Mouse (Mus musculus): ENCODE results near the gene Phf3. TPM values are rescaled to one million over a fixed set of nuclear protein-coding genes. Genes with fewer than 3 reads are reported as not detected.

Phf3 gene
- polyA plus RNA-seq, 1 experiment from 2014 or later: 15.3 TPM

DNA sequence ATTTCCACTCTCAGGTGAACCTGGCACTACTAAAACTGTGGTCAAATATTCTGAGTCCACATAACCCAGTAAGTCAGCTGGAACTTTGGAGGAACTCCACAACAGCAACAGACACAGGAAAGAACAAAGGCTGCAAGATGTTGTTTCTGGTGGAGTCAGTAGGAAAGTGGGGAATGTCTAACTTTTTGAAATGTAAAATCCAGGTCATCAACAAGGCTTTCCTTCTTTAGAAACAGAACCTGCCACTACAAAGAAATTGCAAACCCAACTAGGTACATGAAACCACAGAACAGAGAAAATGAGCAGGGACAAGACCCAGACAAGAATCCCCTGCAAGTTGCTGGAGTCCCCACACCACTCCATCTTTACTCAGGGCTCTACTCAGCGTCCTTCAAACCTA lies 26.0 kb downstream of the Phf3 start:
- no peaks in the 10 kb centered on the region for H3K36me3 ChIP-seq (ENCODE audit: control insufficient read depth, insufficient read depth)
- no peaks in the 10 kb centered on the region for H3K9me3 ChIP-seq (ENCODE audit: control insufficient read depth)
- H3K4me2 ChIP-seq (replicated peaks; ENCODE audit: low read depth): no peak overlapping the region
- no peak overlapping the region for H3K4me3 ChIP-seq (ENCODE audit: low read depth, low read length)
- no peak overlapping the region for H3K27ac ChIP-seq (ENCODE audit: low read depth, low read length)
- 35% methylated on average over 1 of the region's 1 CpGs for WGBS
- no peaks in the 10 kb centered on the region for H3K4me1 ChIP-seq (replicated peaks; ENCODE audit: control insufficient read depth, insufficient read depth, low read length)
- no peaks in the 10 kb centered on the region for H3K27me3 ChIP-seq (replicated peaks; ENCODE audit: control insufficient read depth, insufficient read depth, low read length)
- no peak for ATAC-seq
- no peak for TF ChIP-seq CTCF (IDR thresholded peaks at IDR 0.05; ENCODE audit: low read depth)
- no peak overlapping the region for H3K9ac ChIP-seq (ENCODE audit: low read depth, low read length)

DNA sequence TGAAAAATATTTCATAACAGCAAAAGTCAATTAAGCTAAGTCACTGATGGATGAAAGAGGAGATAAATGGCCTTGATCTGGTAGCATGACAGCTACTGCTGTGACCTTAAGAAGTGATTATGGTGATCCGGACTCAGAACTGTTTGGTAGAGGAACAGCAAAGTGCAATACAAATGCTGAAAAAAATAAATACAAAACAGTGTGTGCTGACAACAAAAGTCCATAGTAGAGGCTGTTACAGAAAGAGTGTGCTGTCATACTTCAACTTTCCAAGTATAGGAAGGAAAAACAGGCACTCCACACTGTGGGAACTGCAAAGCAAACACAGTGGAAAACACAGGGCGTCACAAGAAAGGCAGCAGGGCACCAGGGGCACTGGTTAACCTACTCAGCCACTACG lies 34.1 kb downstream of the Phf3 start:
- no peak for ATAC-seq
- H3K4me3 ChIP-seq (ENCODE audit: low read depth, low read length): no peak overlapping the region
- H3K9ac ChIP-seq (ENCODE audit: low read depth, low read length): no peak overlapping the region
- no peak for TF ChIP-seq CTCF (IDR thresholded peaks at IDR 0.05; ENCODE audit: low read depth)
- no peaks in the 10 kb centered on the region for H3K9me3 ChIP-seq (ENCODE audit: control insufficient read depth)
- no peaks in the 10 kb centered on the region for H3K27me3 ChIP-seq (replicated peaks; ENCODE audit: control insufficient read depth, insufficient read depth, low read length)
- no peak overlapping the region for H3K4me2 ChIP-seq (replicated peaks; ENCODE audit: low read depth)
- no peaks in the 10 kb centered on the region for H3K4me1 ChIP-seq (replicated peaks; ENCODE audit: control insufficient read depth, insufficient read depth, low read length)
- no peak overlapping the region for H3K27ac ChIP-seq (ENCODE audit: low read depth, low read length)
- WGBS: 71% methylated on average over 3 of the region's 3 CpGs
- H3K36me3 ChIP-seq (ENCODE audit: control insufficient read depth, insufficient read depth): no peaks in the 10 kb centered on the region; the same call in 1 of the 2 replicates

DNA sequence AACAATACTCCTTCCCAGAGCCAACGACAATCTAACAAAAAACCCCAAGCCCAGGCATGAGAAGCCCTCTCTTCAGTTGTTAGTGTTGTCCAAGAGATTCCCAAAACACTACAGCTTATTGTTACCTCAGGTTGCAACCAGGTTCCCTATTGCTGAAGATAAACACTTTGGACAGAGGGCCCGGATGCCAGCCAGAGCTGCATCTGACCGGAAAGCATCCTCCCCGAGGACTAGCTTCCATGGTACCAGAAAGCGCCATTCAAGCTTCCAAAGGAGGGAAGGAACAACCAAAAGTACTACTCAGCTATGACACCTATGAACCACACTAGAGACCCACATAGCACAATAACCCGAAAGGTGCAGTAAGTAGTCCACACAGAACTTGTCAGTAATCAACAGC lies 38.2 kb downstream of the Phf3 start:
- no peak for TF ChIP-seq CTCF (IDR thresholded peaks at IDR 0.05; ENCODE audit: low read depth)
- WGBS: 90% methylated on average over 6 of the region's 6 CpGs
- H3K36me3 ChIP-seq (ENCODE audit: control insufficient read depth, insufficient read depth): peaks cover 14% of the 10 kb centered on the region
- no peak for ATAC-seq
- H3K4me2 ChIP-seq (replicated peaks; ENCODE audit: low read depth): no peak overlapping the region
- H3K27me3 ChIP-seq (replicated peaks; ENCODE audit: control insufficient read depth, insufficient read depth, low read length): no peaks in the 10 kb centered on the region
- no peaks in the 10 kb centered on the region for H3K9me3 ChIP-seq (ENCODE audit: control insufficient read depth)
- H3K4me3 ChIP-seq (ENCODE audit: low read depth, low read length): no peak overlapping the region
- H3K27ac ChIP-seq (ENCODE audit: low read depth, low read length): no peak overlapping the region
- H3K9ac ChIP-seq (ENCODE audit: low read depth, low read length): no peak overlapping the region
- no peaks in the 10 kb centered on the region for H3K4me1 ChIP-seq (replicated peaks; ENCODE audit: control insufficient read depth, insufficient read depth, low read length)

DNA sequence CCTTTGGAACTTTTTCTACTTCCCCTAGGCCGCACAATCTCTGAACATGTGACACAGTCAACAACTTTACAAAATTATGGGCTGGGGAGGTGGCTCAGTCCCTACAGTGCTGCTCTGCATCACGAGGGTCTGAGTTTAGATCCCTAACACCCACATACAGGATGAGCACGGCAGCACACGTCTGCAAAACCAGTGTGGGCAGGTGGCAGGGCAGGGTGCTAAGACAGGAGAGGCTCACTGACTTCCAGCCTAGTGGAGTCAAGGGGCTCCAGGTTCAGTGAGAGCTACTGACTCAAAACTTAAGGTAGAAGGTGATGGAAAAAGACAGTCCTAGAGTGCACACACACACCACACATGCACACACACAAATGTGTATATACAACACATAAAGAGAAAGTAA lies 40.9 kb downstream of the Phf3 start:
- Histone ChIP-seq H3K4me1 (replicated peaks; ENCODE audit: control insufficient read depth, insufficient read depth, low read length) (no peaks in the 10 kb centered on the region), H3K27me3 (replicated peaks; ENCODE audit: control insufficient read depth, insufficient read depth, low read length) (no peaks in the 10 kb centered on the region), H3K4me2 (replicated peaks; ENCODE audit: low read depth) (no peak overlapping the region), H3K27ac (ENCODE audit: low read depth, low read length) (no peak overlapping the region), H3K4me3 (ENCODE audit: low read depth, low read length) (no peak overlapping the region), H3K9me3 (ENCODE audit: control insufficient read depth) (no peaks in the 10 kb centered on the region), H3K9ac (ENCODE audit: low read depth, low read length) (no peak overlapping the region), H3K36me3 (ENCODE audit: control insufficient read depth, insufficient read depth) (peaks cover 22% of the 10 kb centered on the region)
- no peak for ATAC-seq
- no peak for TF ChIP-seq CTCF (IDR thresholded peaks at IDR 0.05; ENCODE audit: low read depth)
- 80% methylated on average over 4 of the region's 4 CpGs for WGBS

DNA sequence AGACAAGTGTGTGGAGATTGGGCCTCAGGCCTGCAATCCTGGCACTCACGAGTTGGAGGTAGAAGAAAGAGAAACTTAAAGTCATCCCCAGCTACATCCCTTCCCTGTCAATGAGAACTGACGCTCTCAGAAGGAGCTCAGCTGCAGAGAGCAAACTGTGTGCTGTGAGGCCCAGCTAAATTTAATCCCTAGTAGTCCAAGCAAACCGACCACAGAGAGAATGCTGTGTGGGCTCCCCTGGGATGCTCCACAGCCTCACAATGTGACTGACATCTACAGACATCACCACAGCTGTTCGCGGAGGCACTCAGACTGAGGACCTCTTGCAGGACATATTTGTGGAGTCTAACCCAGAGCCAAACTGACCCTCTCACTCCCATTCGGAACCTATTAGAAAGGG lies 54.3 kb downstream of the Phf3 start:
- H3K9ac ChIP-seq (ENCODE audit: low read depth, low read length): no peak overlapping the region
- H3K4me2 ChIP-seq (replicated peaks; ENCODE audit: low read depth): no peak overlapping the region
- H3K4me1 ChIP-seq (replicated peaks; ENCODE audit: control insufficient read depth, insufficient read depth, low read length): no peaks in the 10 kb centered on the region
- no peak overlapping the region for H3K4me3 ChIP-seq (ENCODE audit: low read depth, low read length)
- H3K27ac ChIP-seq (ENCODE audit: low read depth, low read length): no peak overlapping the region
- H3K9me3 ChIP-seq (ENCODE audit: control insufficient read depth): no peaks in the 10 kb centered on the region
- 88% methylated on average over 6 of the region's 6 CpGs for WGBS
- ATAC-seq: no peak
- H3K27me3 ChIP-seq (replicated peaks; ENCODE audit: control insufficient read depth, insufficient read depth, low read length): no peaks in the 10 kb centered on the region
- peaks cover 28% of the 10 kb centered on the region for H3K36me3 ChIP-seq (ENCODE audit: control insufficient read depth, insufficient read depth)
- TF ChIP-seq CTCF (IDR thresholded peaks at IDR 0.05; ENCODE audit: low read depth): no peak

DNA sequence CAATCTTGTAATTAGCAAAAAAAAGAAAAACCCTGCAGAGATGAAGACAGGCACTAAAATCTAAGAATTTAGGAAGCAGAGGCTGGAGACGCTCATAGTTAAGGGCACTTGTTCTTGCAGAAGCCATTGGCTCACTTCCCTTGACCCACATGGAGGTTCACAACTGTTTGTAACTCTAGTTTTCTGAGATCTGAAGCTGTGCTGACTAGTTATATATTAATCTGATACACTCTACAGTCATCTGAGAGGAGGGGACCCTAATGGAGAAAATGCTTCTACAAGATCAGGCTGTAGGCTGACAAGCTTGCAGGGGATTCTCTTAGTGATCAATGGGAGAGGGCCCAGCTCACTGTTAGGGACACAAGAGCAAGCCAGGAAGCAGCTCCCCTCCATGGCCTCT lies 58.1 kb downstream of the Phf3 start:
- no peak overlapping the region for H3K4me3 ChIP-seq (ENCODE audit: low read depth, low read length)
- no peaks in the 10 kb centered on the region for H3K27me3 ChIP-seq (replicated peaks; ENCODE audit: control insufficient read depth, insufficient read depth, low read length)
- H3K4me1 ChIP-seq (replicated peaks; ENCODE audit: control insufficient read depth, insufficient read depth, low read length): no peaks in the 10 kb centered on the region
- H3K36me3 ChIP-seq (ENCODE audit: control insufficient read depth, insufficient read depth): peaks cover 55% of the 10 kb centered on the region
- no peaks in the 10 kb centered on the region for H3K9me3 ChIP-seq (ENCODE audit: control insufficient read depth)
- H3K4me2 ChIP-seq (replicated peaks; ENCODE audit: low read depth): no peak overlapping the region
- no peak for ATAC-seq
- no peak for TF ChIP-seq CTCF (IDR thresholded peaks at IDR 0.05; ENCODE audit: low read depth)
- no peak overlapping the region for H3K9ac ChIP-seq (ENCODE audit: low read depth, low read length)
- WGBS: 85% methylated on average over 1 of the region's 1 CpGs
- no peak overlapping the region for H3K27ac ChIP-seq (ENCODE audit: low read depth, low read length)

DNA sequence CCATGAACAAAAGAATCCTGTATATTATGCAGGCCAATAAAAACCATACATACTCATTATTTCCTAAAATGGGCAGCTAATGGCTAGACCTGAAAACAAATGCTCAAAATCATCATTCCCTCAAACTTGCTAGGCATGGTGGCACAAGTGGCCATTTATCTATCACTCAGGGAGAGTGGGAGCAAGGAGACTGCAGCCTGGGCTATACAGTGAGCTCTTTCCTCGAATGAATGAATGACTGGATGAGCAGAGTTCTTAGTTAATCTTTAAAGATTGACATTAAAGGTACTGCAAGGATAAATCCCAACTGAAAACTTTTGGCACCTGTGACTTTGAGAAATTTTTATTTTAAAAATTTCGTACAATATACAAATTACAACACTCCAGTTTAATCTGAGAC lies 58.7 kb downstream of the Phf3 start:
- no peaks in the 10 kb centered on the region for H3K27me3 ChIP-seq (replicated peaks; ENCODE audit: control insufficient read depth, insufficient read depth, low read length)
- H3K27ac ChIP-seq (ENCODE audit: low read depth, low read length): no peak overlapping the region
- H3K9me3 ChIP-seq (ENCODE audit: control insufficient read depth): no peaks in the 10 kb centered on the region
- no peak overlapping the region for H3K9ac ChIP-seq (ENCODE audit: low read depth, low read length)
- WGBS: 81% methylated on average over 2 of the region's 2 CpGs
- H3K4me3 ChIP-seq (ENCODE audit: low read depth, low read length): no peak overlapping the region
- H3K4me1 ChIP-seq (replicated peaks; ENCODE audit: control insufficient read depth, insufficient read depth, low read length): no peaks in the 10 kb centered on the region
- peaks cover 54% of the 10 kb centered on the region for H3K36me3 ChIP-seq (ENCODE audit: control insufficient read depth, insufficient read depth)
- no peak for ATAC-seq
- no peak overlapping the region for H3K4me2 ChIP-seq (replicated peaks; ENCODE audit: low read depth)
- no peak for TF ChIP-seq CTCF (IDR thresholded peaks at IDR 0.05; ENCODE audit: low read depth)
